Mouse (Mus musculus) adrenal gland, adult 8-10 months (tissue): ENCODE measurements around the gene Sesn1. TPM values are rescaled to one million over a fixed set of nuclear protein-coding genes. Genes with fewer than 3 reads are reported as not detected.
A peak's percentile ranks its signal among the peaks of the same experiment; 100 is the strongest.
"Not testable (repeated sequence)": the region's sequence is repeated elsewhere in the genome, so short reads cannot be mapped to it uniquely, and the experiment has no call there.

Experiments used
- DNase-seq: peaks from one replicate; pipeline ENCODE4 v3.0.0; 2022
- total RNA-seq, 4 experiments: library from RNA; stranded (reverse); gene quantifications; 2 replicates each; pipeline ENCODE4 v1.2.4; 2022

The Sesn1 gene
- total RNA-seq, result 10 to 100 TPM; 20.5 to 31.3 (median 29.4) TPM

DNA sequence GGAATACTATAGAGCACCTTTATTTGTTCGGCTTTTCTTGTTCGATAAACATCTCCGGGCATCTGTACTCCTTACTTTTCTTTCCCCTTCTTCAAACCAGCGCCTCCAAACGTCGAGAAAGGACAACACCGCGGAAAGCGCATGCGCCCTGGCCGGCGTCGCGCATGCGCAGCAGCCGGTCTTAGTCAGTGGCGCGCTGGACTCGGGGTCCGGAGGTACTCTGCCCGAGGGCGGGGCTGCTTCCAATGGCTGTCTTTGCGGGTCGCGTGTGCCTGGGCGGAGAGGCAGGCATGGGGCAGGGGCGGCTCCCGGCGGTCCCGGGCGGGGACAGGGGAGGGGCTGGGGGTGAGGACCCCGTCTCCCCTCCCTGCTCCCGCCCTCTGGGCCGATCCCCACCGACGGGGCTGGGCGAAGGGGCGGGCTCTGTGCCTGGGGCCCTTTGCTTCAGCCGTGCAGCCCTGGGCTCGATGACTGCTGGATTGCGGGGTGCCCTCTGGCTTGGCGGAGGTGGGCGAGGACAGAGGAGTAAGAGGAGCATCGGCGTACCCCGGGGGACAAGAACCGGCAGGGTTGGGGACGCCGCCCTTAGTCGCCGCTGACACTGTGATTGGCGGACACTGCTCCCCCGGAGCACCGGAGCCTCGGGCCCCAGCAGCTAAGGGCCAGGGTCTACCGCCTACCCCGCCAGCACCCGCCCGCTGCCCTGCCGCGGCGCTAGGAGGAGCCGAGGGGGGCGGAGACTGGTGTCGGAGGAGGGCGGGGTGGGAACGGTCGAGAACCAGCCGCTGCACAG lies at the start of gene Sesn1, which contains the start of gene Cep57l1:
Sesn1 (plus strand) TSS at position 165 of the 793 bp plus-strand sequence.
Cep57l1 (minus strand) TSS at position 101 of the 793 bp plus-strand sequence.
- DNase-seq, result peak; percentile 91

DNA sequence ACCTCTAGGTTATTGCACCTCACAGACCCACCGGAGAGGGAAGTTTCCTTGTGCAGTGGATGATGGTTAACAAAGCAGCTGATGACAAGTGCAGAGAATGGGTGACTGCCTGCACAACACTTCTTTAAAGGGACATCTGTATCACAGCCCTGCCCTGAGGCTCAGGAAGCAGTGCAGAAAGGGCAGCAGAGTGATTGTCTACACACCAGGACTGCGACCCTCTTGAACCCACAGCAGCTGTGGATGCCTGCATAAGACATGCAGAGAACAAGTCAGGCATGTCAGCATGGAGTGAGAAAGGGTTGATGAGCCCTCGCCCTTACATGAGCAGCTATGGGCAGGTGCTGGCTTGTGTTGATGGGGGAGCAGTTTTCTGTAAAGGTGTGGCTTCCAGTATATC lies 48.9 kb upstream of the Sesn1 start:
- no peak for DNase-seq

DNA sequence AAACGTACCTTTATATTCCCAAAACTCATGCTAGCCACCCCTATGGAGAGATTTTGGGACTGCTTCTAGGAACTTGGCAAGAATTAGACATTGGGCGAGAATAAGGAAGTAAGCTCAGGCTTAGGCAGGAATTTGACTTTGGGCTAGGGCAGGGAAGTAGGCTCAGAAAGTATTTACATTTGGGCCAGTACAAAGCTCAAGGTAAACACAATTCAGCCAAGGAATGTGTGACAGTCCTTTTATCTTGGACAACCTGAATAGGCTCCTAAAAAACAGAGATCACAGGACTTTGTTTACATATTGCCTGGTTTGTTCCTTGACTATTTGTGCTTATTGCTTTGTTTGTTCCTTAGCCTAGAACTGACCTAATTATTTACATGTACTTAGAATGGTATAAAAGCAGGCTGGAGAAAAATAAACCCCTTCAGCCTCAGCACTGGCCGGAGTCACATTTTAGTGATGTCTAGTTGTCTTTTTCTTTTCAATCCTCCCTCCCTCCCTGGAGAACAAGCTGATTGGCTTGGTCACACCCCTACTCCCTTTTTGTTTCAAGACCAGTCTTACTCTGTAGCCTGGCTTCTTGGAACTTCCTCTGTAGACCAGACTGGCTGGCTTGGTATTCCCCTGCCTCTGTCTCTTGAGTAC lies 45.9 kb upstream of the Sesn1 start:
- DNase-seq, result no peak

DNA sequence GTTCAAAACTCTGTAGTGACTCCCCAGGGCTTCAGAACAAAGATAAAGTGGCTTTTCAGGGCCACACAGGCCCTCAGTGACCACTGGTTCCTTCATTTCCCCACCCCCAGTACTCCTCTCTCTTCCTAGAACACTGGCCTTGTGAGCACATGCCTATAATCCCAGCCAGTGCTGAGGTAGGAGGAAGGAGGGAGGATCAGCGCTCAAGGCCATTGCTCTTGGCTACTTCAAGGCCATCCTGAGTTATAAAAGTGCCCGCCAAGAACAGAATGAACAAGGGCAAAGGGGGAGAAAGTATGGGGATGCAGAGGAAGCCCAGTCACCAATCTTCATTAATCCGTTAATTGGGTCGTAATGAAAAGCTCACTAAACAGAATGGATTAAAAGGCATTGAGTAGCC lies 44.1 kb upstream of the Sesn1 start:
- peak; percentile 32 for DNase-seq

DNA sequence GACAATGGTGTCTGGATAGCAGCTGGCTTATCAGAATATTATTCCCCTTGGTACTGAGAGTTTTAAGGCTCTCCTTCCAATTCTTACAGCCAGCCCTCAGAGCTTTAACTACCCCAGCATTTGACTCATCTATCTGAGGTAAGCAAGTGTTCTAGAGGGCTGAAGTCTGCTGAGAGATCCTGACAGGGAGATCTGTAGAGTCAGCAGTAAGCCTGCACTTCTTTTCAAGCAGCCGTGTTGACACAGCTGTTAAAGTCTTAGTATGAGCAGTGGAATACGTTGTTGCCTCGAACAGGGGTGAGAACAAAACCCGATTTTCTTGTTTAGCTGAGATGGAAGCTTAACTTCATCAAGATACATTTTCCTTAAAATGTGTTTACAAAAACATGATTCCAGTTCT lies 43.5 kb upstream of the Sesn1 start:
- DNase-seq, result no peak

DNA sequence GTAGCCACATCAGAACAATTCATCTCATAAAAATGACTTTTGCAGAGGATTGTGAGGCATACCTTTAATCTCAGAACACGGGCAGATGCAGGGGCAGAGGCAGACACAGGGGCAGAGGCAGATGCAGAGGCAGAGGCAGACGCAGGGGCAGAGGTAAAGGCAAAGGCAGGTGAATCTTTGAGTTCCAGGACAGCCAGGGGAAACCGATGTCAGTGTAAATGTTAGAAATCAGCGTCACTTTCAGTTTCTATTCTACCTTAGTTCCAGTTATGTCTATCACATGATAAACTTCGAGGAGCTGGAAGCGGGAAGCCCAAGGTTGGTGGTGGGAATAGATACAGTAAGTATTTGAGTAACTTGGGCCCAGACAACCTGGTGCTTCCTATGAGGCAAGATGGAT lies 42.5 kb upstream of the Sesn1 start:
- no peak for DNase-seq

DNA sequence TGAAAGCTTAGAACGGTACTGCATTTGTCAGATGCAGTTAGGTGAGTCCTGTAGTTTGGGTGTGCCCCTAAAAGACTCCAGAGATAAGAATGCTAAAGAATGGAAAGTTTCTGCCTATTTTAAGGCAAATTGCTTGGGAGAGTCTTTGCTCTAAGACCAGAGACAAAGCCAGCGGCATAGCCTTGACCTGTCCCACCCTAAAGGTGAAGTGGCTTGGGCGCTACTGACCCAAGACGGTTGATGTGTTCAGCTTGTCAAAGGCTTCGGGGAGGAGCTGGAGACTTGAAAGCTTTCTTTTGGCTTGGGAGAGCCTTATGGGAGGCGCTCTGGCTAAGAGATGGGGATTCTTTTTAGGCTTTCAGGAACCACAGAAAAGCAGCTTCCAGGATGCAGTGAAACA lies 17.4 kb upstream of the Sesn1 start:
- no peak for DNase-seq

DNA sequence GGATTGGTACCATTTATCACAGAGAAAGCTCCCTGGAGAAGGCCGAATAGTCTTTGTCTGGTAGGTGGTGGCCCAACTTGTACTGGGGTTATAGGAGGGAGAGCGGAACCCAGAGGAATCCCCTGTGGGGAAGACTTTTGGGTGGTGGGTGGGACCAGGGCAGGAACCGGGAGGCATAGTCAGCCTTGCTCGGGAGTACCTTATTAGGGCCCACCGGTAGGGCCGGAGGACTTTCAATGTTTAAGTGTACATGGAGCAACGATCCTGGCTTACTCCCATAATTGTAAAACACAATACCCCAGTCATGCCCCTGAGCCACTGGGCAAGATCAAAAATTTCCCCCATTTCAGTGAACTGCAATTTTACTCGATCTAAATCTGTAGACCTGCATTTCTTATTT lies 12.5 kb upstream of the Sesn1 start:
- no peak for DNase-seq

DNA sequence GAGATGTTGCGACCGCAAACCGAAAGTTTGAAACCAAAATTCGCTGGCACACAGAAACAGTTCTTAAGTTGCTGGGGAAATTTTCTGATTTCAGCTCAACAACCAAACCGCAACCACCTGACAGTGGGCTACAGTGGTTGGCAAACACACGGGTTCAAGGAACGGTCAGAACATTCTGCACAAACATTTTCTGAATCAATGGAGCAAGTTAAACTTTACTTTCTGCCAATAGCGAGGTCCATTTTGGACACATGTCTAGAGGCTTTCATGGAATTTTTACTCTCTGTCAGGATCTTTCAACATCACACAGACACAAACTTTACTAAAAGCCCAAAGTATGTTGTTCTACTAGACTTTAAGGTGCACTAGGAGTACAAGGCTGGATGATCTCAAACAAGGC lies 6.3 kb upstream of the Sesn1 start:
- DNase-seq, result no peak

DNA sequence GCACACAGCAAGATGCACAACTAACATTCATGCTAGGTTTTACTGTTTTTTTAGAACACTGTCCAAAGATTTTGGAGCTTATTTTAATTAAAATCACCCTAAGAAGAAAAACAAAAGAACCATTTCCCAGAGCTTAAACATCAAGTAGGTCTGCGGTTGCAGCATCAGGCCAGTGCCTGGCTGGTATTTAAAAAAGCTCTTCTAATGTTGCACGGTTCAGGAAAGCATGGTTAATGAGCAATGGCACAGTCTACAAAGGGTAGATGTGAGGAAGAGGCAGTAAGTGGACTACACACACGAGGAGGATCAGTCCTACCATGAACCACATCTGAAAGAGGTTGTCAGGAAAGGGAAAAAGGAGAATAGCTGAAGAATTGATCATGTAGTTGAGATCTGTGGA lies 5.0 kb upstream of the Sesn1 start:
- DNase-seq, result no peak

DNA sequence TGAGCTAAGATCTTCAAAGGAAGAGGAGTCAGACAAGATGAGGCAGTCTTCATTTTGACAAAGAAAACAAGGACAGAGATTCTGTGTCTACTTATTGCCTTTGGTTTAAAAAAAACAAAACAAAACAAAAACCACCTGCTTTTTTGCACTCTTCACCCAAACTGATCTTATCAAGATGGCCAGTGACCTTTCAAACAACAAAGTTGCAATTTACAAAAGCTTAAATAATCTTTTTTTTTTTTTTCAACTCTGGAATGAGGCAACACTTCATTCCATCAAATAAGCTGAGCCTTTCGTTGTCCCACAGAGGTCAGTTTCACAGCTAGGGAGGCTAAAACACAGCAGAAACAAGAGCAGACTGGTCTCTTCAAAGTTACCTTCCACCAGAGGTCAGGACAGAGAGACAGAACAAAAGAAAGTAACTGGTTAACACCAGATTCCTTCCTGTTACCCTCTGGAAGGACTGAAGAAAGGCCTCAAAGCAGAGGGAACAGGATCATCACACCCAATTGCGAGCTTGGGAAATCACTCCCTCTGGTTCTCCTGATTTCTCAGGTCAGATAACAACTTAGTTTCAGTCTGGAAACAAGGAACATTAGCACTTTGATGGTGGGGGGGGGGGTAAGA lies 3.9 kb upstream of the Sesn1 start:
- no peak for DNase-seq

DNA sequence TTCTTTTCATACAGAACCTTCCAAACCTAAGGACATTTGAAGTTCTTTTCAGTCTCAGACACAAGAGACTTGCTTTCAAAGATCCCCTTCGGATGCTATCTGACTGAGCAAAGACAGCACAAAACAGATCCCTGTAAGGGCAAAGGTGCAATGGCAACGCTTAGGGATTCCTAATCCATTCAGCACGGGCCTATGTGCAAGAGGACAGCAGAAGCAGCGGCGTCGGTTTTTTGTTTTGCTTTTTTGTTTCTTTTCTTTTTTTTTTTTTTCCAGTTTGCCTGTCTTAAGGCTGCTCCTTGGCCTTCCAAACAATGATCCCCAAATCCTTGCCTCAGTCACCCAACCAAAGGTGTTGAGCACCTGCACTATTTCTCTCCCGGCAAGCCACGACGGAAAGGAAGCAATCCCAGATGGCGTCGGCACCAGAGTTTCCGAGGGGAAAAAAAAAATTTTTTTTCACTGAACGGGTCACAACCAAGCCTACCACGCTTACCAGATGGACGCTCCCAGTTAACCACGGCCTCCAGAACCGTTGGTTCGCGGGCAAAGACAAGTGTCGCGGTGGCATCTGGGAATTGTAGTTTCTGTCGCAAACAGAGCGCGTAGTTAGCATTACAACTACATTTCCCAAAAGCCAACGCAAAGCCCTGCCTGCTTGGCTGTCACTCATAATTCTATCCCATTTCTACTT lies 510 bp upstream of the Sesn1 start:
- DNase-seq, result peak; percentile 83

DNA sequence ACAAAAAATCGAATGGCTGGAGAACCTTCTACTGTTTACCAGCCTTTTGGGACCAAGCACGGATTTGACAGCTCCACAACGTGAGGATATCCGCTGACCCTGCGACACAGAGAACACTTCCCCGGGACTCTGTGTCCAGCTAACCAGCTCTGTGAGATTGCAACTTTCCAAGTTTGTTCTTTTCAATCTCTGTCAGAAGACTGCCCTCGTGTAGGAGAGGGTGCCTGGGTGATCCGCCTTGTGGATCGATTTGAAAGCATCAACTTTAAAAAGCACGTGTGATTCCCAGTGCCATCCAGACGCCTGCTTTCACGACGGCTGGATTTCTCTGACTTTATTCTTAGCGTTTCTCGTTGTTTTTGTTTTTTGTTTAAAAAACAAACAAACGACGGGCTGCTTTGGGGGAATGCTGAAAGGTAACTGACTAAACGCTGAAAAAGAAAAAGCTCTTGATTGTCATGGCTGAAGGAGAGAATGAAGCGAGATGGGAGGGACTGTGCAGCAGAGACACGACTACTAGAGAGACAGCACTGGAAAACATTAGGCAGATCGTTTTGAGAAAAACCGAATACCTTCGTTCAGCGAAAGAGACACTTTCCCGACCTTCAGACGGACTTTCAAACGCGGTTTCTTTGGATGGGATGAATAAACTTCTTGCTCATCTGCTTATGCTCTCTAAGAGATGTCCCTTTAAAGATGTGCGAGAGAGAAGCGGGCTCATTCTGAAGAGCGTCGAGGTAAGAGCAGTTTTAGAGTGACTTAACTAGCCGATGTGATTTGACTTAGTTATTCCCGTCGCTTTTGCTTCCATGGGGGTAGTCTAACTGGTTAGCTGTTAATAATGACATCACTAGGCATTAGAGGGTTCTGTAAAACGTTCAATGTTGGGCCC lies 1.1 kb downstream of the Sesn1 start:
- no peak for DNase-seq

DNA sequence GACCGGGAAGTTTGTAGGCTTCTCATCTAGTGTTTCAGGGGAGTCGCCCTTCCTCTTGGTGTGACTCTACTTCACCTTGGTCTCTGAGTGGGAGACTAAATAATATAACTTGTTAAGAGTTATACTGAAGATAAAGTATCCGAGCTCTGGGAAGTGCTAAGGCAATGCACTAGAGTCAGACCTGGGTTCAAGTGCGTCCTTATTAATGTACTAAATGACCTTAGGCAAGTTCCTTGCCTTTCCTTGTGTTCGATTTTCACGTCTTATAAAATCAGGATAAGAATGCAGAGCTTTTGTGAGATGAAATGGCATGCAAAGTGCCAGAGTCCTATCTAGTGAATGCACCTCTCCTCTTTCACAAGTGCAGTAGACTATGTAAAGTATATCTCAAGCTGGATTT lies 2.8 kb downstream of the Sesn1 start:
- no peak for DNase-seq

DNA sequence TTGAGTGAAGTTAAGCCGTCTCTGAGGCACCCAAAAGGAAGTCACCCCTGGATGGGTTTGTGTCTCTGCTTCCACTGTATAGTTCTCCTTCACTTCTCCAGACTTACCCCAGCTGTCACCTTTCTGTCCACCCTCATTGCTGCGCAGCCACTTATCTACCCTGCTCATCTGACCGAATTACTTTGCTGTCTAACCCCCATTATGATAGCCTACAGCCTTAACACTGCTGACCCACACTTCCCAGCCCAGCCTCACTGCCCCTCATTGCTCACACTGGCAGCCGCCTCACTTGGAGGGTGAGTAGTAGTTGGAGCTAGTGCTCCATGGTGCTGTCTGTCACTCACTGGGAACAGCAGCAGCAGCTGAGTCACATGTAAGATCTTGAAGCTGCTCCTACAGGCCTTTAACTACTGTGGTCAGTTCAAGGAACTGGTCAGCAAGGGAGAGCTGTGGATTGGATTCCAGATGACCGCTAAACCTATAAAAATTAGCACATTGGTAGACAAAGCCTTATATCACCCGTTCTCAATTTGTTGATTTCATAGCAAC lies 4.6 kb downstream of the Sesn1 start:
- no peak for DNase-seq

DNA sequence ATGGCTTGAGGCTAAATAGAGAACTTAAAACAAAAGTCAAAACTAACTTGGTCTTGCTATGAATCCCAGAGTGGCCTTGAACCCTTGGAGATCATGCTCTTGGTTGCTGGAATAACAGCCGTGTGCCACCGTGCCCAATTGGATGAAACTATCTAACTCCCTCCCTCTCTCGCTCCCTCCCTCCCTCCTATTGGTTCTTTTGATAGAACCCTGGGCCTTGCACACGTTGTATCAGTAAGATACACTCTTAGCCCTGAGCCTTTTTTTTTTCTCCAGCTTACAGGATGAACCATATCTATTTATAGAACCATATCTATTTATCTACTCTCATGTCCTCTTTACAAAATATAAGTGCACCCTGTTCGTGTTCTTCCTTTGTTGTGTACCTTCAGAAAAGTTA lies 6.8 kb downstream of the Sesn1 start:
- no peak for DNase-seq

DNA sequence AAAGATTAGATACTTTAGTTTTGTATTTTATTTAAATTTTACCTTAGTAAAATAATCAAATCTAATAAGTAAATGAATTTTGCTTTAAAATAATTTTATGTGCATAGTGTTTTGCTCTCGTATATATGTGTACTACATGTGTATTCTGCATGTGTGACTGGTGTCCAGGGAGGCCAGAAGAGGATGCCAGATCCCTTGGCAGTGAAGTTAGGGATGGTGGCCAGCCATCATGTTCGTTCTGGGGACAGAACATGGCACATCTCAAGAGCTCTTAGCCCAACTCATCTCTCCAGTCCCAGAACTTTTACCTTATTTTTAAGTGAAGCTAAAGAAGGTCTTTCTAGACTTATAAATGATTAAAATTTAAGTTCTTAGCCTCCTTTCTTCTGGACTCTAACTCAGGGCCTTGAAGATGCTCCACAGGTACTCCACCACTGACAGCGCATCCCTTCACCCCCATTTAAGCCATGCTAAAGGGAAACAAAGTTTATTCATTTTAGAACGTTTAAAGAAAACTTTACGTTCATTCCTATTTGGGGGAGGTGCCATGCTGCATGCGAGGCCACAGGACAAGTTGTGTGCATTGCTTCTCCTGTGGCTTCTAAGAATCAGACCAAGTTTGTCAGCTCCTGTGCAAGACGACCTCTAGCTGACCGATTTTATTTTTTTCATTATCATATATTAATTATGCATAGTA lies 8.4 kb downstream of the Sesn1 start:
- DNase-seq, result no peak

DNA sequence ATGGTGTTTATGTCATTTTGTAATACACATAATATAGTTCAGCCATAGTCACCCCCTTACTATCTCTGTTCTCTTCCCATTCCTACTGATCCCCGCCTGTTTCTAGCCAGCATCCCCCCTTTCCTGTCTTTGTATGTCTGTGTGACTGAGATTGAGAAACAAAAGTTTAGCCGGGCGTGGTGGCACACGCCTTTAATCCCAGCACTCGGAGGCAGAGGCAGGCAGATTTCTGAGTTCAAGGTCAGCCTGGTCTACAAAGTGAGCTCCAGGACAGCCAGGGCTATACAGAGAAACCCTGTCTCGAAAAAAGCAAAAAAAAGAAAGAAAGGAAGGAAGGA lies 9.0 kb downstream of the Sesn1 start:
- not testable (repeated sequence) for DNase-seq

DNA sequence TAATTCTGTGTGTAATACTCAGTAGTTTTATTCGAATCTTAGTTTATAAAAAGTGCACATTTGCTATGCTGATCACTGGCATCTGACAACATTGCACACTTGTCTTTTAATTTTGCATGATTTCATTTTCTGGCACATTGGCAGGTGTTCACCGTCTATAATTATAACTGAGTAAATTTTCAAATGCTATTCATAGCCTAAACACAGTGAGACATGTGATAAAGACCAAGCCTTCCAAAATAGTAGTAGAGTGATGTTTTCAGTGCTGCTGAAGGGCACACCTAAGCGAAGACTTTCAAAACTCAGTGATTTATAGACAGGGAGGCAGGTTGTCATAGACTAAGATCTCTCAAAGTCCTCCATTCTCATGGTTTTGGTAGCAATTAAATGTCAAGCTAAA lies 9.6 kb downstream of the Sesn1 start:
- no peak for DNase-seq

DNA sequence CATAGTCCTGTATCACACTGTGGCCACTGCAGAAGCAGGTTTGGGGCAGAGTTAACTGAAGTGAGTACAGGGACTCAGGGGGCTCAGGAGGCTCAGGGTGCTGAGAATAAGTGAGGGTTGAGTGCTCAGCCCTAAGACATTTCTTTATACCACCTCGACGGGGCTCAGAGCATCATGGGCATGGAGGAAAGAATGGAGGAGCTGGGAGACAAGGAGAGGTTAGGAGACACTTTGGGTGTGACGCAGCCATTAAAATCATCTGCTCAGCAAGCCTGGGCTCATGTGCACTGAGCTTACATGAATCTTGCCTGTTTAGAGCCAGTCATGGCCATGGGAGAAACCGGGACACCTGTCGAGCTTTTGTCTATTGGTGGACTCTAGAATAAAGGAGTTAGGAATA lies 10.7 kb downstream of the Sesn1 start:
- no peak for DNase-seq

DNA sequence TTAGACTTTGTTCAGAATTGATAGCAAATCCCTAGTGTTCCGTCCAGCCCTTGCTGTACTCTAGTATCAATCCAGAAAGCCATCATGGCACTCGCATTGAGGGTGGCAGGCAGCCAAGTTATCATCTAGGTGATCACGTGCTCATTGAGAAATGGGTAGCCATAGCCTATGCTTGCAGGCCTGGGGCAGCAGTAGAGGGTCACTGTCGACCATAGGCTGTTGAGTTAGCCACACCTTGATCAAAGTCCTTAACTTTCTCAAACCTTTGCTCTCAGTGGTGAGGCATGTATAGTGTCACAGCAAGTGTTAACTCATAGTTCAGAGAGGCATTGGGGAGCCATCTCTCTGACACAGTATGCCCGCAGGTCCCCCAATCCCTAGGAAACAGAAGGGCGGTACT lies 11.4 kb downstream of the Sesn1 start:
- DNase-seq, result no peak
